Mouse (Mus musculus) heart, adult 11 months (tissue): Measurements from ENCODE around the gene Wdr24.

Experiments used
- DNase-seq: peaks from one replicate; pipeline ENCODE4 v3.0.0; 2022

Gene Wdr24

DNA sequence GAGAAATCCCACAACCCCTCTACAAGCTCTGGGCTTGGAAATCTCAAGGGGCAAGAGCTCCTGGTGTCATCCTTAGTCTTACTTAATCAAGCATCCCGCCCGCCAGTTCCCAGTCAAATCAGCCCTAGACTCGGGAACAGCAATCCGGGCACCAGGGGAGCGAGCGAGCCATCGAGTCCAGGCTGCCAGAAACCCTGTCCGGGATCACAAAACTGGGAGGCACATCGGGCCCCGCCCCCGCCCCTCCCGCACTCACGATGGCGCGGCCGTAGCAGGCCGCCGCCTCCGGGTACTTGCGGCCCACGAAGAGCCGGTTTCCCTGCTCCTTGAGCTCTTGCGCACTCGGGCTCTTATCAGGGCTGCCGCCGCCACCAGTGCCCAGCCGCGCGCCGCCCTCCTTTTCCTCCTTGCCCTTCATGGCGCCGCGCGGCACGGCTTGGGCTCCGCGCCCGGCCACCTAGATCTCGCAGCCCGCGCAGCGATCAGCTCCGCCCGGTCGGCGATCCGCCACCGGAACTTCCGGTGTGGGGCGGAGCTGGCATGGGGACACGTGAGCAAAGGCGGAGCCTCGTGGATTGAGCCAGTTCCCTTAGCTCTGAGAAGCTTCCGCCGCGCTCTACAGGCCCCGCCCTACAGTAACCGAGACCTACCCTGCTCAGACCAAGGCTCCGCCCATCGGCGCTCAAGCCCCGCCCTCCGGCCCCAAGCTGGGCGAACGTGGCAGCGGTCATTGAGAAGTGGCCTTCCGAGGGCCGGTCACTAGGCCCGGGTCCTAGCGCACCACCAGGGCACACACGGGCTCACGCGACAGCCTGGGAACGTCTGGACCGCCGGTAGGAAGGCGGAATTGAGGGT, 9.2 kb downstream of the Wdr24 start:
- DNase-seq, result peak; percentile 100

DNA sequence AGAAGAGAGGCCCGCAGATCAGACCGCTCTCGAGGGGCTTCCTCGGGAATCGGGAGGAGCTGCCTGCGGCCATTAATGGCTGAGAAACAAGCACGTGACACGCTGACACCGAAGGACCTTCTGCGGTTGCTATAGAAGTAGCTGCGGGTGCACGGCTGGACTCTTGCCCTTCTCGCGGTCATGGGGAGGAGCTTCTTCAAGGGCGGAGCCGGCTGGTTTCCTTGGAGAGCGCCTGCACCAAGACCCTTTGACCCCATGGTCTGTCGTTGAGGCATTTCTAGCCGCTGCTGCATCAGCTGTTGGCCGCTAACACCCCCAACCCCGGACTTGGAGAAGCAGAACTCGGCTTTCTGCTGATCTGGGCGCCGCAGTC, 9.8 kb downstream of the Wdr24 start, which contains the start of gene Stub1:
TSS of gene Stub1 (minus strand) at position 114 of the 373 bp plus-strand sequence.
- DNase-seq, result peak; percentile 99

DNA sequence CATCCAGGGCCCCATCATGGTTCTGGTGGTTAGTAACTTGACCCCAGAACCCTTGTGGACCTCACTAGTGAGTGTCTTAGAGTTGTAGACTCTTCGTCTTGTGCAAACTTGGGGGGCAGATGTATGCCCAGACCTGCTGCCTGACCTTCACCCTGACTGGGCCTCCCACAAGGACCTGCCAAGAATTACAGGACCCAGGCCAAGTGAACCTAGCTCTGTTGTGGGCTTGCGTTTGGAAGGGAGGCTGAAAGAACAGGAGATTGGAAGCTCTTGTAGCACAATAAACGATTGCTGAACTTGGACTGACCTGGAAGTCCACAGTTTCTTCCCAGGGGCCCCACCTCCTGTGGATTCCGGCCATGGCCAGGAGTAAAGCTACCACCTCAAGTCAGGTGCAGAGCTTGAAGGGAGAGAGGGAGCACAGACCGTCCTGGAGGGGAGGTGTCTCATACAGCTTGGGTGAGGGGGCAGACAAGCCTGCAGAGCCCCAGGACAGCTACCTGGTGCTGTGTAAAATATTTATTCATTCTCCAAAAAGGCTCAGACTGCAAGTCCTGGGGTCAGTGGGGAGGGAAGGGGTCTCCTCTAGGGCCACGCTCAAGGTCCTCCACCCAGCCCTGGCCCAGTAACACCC, 10.7 kb downstream of the Wdr24 start:
- peak; percentile 96 for DNase-seq

DNA sequence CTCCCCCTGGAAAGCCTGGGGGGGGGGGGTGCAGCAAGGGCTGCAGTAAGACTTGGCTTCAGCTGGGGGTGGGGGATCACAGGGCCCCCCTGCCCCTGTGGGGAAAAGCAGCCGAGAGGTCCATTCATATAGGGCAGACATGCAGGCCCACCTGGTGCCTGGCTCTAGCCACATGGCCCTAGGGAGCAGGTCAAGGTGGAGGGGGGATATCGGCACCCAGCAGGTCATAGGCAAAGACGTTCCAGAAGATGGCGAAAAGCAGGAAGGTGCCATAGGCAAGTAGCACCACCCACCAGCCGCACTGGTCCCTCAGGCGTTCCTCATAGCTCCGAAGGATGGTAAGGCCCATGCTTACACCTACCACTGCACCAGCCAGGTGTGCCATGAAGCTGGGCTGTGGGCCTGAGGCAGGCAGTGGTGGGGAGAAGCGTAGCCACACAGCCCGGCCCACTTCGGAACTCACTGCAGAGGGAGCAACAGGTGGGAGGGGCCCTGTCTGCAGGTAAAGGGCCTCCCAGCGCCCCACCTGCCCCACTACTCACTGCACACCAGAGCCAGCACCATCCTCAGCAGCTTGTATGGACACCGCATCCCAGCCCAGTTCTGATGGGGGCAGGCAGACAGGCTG, 11.3 kb downstream of the Wdr24 start:
- DNase-seq, result peak; percentile 97

DNA sequence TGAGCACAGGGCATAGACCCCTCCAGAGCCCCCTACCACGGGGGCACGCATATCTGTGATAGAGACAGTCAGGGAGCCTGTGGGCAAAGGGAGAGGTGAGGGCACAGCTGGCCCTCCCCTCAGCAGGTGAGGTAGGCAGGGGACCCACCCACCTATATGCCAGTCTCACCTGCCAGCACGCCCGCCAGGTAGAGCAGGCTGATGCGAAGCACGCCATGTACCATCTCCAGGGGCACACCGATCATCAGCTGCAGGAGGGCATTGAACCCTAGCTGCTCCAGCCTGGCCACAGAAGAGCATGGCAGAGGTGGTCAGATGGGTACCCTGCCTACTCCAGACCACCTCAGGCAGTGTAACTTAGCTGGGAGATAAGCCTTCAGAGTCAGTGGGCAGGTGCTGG, 11.9 kb downstream of the Wdr24 start:
- DNase-seq, result peak; percentile 96

DNA sequence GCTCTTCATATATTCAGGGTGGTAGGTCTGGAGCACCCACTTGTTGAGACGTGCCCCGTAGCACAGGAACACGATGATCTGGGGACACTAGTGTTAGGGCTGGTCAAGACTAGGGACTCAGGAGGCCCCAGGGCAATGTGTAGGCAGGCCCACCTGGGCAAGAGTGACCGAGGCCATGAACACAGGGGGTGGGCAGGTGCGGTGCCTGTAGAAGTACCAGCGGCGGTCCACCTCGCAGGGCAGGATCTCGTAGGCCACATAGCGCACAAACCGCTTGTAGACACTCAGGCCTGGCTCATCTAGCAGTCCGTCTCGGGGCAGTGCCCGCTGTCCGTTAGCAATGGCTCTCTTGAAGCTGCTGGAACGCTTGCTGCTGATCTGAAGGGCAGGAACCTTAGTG, 12.4 kb downstream of the Wdr24 start:
- DNase-seq, result peak; percentile 96

DNA sequence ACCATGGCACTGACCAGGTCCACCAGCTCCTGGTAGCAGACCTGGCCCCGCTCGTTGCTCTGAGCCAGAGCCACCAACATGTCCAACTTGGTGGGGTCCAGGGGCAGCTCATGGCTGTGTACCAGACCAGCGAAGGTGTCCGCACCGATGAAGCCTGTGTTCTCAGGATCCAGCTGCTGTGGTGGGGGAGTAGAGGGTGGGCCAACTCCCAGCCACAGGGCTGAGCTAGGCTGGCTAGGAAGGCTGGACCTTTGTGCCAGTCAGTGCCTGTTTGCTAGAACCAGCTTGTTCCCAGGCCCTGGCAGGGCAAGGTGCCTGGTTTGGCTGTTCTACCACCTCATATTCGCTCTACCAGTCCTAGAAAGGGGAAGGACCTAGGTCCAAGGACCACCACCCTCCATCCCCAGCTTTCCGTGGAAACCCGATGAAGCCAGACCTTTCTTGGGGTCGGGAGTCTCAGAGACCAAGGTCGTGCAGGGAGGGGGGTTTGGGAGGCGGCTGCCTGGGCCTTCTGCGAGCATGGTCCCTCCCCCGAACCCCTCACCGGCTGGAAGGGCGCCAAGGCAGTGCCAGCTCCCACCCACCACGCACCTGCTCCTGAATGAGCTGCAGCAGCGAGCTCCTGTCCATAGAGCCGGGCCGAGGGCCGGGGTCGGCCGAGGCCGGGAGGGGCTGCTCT, 13.1 kb downstream of the Wdr24 start:
- DNase-seq, result peak; percentile 95

DNA sequence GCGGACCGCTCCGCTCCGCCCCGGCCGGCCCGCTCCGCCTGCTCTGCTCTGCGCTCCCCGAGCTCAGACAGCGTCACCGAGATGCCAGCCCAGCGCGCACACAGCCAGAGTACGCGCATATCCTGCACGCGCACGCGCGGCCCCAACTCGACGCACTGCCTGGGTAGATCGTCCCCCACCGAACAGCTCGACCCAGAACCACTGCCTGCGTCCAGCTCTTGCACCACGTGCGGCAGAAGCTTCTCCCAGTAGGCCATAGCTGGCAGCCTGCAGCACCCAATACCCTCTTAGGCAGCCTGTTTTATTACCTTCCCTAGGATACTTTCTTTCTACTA, 13.6 kb downstream of the Wdr24 start, which contains the start of gene Rhbdl1:
TSS of gene Rhbdl1 (minus strand) at position 220 of the 335 bp plus-strand sequence.
- DNase-seq, result peak; percentile 98

DNA sequence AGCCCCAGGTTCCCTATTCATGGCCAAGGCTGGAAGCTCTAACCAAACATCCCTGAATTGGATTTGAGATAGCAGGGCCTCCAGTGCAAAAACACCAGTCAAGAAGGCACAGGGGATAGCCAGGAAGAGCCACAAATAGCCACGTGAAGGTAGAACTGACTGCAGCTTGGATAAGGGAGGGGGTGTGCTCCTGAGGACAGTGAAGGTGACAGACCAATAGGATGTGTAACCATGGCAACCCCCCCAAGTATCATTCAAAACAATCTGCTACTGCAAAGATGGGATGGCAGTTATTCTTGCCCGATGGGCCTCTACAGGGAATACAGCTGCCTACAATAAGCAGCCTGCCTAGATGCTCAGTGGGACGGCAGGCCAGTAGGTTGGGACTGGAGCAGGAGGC, 14.1 kb downstream of the Wdr24 start:
- peak; percentile 89 for DNase-seq

DNA sequence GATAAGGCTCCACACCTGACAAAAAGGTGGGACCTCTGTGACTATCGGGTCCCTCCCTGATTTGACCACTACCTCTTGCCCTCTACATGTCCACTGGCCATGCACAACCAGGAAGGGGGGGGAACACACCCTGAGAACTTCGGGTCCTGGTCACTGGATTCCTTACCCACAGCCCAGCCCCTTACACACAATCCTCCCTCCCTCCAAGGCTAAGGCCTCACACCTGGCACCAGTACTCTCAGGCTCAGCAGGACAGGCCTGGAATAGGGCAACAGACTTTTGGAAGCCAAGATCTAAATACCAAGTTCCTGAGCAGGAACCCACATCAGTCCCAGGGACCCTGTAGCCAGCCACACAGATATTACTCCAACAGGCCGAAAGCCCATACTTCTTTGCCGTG, 15.5 kb downstream of the Wdr24 start:
- DNase-seq, result peak; percentile 86

DNA sequence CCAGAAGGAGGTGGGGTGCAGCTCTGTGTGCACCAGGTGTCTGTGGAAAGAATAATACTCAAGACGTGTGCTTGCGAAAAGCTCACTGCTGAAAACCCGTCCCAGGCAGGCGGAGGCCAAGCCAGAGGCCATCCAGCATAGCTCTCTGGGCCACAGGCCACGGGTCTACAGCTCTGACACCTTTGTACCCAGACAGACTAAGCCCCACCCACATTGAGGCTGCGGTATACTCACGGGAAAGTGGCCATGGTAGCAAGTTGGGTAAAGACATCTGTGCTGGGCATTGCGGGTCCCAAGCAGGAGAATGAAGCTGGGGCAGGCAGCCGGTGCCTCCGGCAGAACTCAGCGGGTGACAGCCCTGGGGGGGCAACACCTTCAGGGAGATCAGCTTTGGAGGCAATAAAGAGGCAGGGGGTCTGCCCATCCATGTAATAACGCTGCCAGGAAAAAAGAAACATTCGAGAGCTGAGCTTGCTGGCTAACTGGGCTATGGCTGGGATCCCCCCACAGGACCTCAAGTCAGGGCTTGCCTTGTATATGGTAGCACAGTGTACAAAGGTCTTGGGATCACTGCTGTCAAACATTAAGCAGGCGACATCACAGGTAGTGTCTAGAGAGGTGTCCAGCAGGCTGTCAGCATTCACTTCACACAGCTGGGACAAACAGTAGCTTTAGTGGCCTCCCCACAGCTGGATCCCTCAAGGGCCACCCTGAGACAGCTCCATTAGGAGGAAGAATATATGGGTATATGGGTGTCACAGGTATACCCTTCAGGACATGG, 16.2 kb downstream of the Wdr24 start:
- peak; percentile 92 for DNase-seq

DNA sequence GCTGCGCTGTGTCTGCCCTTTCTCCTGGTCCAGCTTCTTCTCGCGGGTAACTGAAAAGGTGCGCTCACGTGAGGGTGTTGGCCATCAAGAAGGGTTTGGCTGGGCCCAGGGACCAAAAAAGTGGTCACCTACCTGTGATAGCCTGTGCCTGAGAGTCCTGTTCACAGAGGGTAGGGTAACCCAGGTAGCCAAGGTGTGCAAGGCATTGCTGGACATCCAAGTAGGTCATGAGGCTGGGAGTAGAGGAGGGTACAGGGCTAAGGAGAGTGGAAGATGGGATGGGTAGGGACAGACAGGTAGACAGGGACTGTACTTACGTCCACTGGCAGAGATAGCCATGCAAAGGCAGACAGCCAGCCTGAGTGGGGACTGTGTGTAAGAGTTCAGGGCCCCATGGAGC, 17.1 kb downstream of the Wdr24 start:
- DNase-seq, result peak; percentile 90

DNA sequence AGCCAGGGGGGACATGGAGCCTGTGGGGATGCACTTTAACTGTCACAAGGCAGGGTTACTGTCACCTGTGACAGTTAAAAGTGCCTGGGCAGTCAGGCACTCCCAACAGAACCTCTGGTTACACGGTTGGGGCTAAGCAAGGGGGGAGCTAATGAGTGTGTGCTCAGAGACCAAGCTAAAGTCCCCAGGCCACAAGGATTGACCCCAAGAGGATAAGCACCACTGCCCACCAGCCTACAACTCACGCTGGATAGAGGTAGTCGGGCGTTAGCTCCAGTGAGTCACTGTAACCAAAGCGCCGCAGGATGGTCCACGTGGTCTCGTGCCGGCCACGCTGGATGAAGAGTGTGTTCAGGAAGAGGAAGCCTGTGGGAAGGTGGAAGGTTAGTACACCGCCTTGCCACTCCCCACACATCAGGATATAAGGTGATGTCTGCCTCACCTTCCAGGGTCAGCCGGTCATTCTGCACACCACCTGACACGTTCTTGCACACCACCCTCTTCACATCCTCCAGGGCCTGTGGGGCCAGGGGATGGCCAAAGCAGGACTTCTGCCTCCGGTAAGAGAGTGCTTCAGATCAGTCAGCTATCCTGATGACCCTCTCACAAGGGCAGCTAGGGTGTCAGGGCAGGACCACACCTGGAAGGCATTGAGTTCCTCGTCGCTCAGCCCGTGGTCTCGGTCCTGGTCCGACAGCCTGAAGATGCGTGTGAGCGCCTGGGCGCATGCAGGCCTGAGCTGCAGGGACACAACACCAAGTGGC, 17.9 kb downstream of the Wdr24 start, which contains the start of gene Gm20683:
TSS of gene Gm20683 (minus strand) at position 647 of the 764 bp plus-strand sequence.
- DNase-seq, result peak; percentile 91

DNA sequence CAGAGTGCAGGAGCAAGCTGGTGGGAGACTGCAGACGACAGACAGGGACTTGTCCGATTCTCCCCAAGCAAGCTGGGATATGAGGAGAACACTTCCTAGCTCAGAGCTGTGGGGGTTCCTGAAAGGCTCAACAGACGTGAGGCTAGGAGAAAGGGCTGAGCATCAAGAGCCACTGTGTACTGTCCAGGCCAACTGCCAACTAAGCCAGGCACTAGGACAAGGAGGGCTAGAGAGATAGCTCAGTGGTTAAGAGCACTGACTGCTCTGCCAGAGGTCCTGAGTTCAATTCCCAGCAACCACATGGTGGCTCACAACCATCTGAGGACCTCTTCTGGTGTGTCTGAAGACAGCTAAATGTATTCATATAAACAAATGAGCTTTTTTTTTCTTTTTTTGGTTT, 19.1 kb downstream of the Wdr24 start:
- DNase-seq, result no peak

DNA sequence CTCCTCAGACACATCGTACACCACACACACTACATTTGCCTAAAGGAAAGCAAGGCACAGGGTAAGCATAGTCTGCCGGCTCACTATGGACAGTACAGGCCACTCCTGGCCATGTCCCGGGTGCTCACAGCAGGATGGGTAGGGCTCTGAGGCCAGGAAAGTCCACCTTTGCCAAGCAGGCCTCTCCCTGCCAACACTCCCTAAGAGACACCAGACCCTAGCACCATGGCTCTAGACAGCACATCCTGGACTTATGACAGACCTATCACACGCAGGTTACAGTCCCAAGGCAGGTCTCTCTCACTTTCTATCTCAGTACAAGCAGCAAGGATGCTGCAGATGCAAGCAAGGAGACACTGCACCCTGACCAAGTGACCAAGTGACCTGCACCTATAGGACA, 19.7 kb downstream of the Wdr24 start:
- DNase-seq, result no peak

DNA sequence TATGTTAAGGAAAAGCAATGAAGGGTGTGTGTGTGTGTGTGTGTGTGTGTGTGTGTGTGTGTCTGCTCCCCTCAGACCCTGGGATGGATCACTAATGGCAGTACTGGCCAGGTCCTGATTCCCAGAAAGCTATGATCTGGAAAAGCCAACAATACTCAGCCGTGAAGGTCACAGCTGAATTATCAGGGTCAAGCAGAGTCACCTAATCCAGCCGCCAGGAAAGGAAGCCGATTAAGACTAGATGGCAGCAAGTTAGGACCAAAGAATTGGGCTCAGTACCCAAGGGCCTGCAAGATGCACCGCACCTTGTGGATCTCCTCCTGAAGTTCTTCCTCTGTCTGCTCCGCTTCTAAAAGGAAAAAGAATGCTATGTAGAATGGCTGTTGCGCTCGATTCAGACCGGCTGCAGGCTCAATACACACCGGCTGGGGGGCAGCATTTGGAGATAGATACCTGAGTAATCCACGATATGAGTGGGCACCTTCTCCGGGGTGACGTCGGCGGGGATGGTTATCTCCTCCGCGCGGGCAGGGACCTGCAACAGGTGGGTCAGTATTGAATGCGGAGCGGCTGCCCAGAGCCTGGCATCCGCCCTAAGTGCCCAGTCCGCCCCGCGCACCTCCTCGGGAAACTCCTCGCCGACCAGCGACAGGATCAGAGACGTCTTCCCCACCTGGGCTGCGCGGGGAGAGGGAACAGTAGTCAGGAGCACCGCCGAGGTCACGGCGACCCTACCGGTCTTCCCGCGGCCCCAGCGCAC, 20.4 kb downstream of the Wdr24 start:
- DNase-seq, result no peak

DNA sequence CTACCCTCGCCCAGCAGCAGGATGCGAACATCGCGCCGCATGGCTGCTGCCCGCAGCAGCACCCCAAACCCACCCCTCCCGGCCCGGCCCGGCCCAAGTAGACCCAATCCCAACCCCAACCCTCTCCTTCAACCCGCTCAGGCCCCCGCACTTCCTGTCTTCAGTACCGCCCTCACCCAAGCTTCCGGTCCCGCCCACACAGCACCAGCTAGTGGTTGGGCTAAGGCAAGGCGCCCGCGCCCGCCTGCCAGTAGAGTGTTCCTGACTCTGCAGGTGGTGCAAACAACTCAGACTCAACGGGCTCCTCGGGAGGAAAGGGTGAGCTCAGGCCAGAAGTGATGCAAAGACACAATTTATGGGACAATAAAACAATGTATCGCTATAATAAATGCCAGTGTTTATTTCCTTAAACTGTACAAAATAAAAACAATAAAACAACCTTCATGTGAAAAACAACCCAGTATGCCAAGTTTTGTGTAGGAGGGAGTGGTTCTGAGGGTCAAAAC, 21.0 kb downstream of the Wdr24 start, which contains the start of gene Rhot2:
TSS of gene Rhot2 (minus strand) at position 456 of the 506 bp plus-strand sequence.
- DNase-seq, result peak; percentile 100

DNA sequence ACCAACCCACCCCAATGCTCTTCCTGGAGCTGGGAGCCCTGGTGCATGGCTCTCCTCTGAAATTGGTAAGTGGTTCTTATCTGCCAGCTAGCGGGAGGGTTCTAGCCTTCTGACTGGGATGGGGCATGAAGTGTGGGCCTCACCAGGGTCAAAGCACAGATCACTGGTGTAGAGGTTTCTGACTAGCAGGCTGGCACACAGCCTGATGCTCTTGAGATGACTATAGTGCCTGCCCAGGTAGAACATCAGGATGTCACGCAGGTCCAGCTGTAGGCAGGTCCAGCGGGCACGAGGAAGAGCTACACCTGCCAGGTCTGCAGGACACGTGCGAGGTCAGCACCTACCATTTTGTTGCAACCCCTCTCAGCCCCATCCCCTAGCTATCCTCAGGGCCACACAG, 36.8 kb downstream of the Wdr24 start:
- no peak for DNase-seq

DNA sequence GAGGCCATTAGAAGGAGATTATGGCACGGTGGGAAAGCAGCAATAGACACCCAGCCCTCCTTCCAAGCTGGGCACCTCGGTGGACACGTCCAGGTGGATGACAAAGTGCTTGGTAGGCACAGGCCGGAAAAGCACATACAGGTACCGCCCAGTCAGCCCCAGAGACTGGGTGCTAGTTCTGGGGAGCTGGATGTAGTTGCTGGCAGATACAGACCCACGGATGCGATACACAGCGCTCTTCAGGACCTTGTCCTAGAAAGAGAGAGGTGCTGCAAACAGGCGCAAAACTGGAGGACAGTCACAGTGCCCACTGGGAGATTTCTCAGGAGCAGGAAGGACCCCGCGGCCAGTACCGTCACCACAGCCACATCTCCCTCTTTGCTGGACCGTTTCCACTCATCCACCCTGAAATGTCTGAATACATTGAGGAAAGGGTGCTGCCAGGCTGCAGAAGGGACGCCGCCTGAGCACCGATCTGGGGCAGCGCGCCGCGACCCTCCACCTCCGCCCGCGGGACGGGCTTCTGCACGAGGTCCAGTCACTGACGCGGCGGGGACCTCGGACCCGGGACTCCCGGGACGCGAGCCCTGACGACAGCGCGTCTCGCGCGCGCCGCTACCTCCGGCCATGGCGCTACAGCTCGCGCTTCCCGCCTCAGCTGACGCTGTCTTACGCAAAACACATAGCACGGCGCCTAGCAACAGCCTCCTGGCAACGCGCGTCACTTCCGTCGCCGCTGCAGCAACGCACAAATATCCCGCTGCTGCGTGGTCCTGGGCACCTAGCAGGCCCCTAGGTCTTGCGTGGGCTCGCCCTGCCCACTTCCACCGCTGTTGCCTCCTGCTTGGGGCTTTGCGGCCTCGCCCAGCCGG, 37.6 kb downstream of the Wdr24 start, which contains the start of gene Wdr90:
TSS of gene Wdr90 (minus strand) at position 670 of the 872 bp plus-strand sequence.
- DNase-seq, result peak; percentile 99
